Mouse (Mus musculus): ENCODE measurements around the gene Clic6.

GRCm38 (mm10) chr16:92498589-92498981 lies 13.0 kb downstream of the Clic6 start:
- no peak for TF ChIP-seq CTCF (conservative IDR thresholded peaks at IDR 0.05; ENCODE audit: insufficient read depth, insufficient read length, low read depth, low read length)
- TF ChIP-seq POLR2A (IDR thresholded peaks at IDR 0.05; ENCODE audit: low read depth, low read length), result no peak
